Mouse (Mus musculus): Measurements from ENCODE around the gene Chn2. TPM values are rescaled to one million over a fixed set of nuclear protein-coding genes. Genes with fewer than 3 reads are reported as not detected.

Chn2 gene
- polyA plus RNA-seq, 1 experiment from 2014 or later, result 9.4 TPM

DNA sequence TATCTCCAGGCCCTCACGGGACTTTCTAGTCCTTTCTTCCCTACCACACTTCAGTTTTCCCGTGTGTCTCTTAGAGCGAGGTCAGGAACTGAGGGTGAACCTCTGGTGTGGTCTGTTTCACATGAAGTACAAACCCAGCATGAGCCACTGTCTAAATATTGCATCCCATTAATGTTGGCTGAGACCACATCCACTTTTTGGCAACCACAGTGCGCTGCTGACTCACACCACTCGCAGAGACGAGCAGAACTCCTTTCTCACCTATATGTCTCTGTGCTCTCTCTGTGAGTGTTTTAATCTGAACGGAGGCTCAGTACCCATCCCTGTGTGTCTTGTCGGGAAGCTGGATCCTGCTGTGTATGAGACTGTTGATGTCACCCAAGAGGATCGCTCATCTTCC is 76.9 kb downstream of the Chn2 start:
- Histone ChIP-seq H3K9me3 (ENCODE audit: control insufficient read depth, low read length) (no peaks in the 10 kb centered on the region), H3K4me3 (ENCODE audit: low read length) (no peak overlapping the region), H3K27ac (ENCODE audit: low read length) (no peak overlapping the region), H3K27me3 (ENCODE audit: control insufficient read depth, insufficient read depth, low read depth, low read length) (no peaks in the 10 kb centered on the region), H3K4me2 (ENCODE audit: low read depth, low read length) (no peak overlapping the region), H3K4me1 (replicated peaks; ENCODE audit: control insufficient read depth, insufficient read depth, low read length) (peaks cover 6% of the 10 kb centered on the region; the same call in 1 of the 2 replicates), H3K36me3 (ENCODE audit: control insufficient read depth, insufficient read depth, low read length) (no peaks in the 10 kb centered on the region), H3K9ac (ENCODE audit: low read length) (no peak overlapping the region)
- WGBS, result 79% methylated on average over 9 of the region's 9 CpGs
- ATAC-seq (ENCODE audit: low read depth), result no peak

DNA sequence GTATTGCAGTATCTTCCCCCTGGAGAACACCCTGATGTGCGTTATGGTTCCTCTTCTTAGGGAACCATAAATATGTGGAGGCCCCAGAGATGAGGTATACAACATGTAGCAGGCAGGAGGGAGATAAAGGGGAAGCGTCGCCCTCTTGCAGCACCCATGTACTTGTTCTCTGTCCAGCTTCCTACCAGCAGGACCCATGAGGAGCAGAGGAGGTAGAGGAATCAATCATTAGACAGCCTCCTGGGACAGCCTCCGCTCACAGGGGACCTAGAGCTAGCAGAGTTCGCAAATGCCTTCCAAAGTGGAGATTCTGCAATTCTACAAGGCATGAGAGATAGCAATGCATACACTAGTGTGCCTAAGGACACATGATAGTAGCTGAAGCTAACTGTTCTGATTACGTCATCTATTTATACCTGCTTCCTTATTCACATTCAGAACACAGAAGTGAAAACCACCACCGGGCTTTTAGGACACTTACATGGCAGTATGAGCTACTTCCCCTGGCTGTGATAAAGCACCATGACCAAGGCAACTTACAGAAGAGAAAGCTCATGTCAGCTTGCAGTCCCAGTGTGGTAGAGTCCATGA is 77.7 kb downstream of the Chn2 start:
- no peak for ATAC-seq (ENCODE audit: low read depth)
- peaks cover 6% of the 10 kb centered on the region; the same call in 1 of the 2 replicates for H3K4me1 ChIP-seq (replicated peaks; ENCODE audit: control insufficient read depth, insufficient read depth, low read length)
- no peaks in the 10 kb centered on the region; the same call in 1 of the 2 replicates for H3K27me3 ChIP-seq (ENCODE audit: control insufficient read depth, insufficient read depth, low read depth, low read length)
- H3K4me2 ChIP-seq (ENCODE audit: low read depth, low read length), result no peak overlapping the region
- H3K4me3 ChIP-seq (ENCODE audit: low read length), result no peak overlapping the region
- no peak overlapping the region for H3K9ac ChIP-seq (ENCODE audit: low read length)
- WGBS, result 81% methylated on average over 7 of the region's 7 CpGs
- H3K36me3 ChIP-seq (ENCODE audit: control insufficient read depth, insufficient read depth, low read length), result no peaks in the 10 kb centered on the region
- H3K9me3 ChIP-seq (ENCODE audit: control insufficient read depth, low read length), result no peaks in the 10 kb centered on the region
- no peak overlapping the region for H3K27ac ChIP-seq (ENCODE audit: low read length)

DNA sequence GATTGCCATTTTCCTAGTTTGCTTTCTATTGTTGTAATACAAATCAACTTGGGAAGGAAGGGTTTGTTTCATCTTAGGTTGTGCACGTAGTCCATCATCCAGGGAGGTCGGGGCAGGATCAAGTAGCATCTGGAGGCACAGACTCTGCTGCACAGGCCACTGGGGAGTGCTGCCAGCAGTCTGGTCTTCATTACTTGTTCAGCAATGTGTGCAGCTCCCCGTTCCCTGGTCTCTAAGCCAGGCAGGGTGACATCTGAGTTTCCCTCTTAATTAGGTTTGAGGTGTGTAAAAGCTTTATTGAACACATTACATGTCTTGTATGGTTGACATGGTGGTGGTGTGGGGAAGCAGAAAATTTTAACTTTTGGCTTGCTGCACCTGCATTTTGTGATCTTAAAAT is 79.0 kb downstream of the Chn2 start:
- H3K9me3 ChIP-seq (ENCODE audit: control insufficient read depth, low read length), result no peaks in the 10 kb centered on the region
- WGBS, result 90% methylated on average over 3 of the region's 3 CpGs
- ATAC-seq (ENCODE audit: low read depth), result no peak

DNA sequence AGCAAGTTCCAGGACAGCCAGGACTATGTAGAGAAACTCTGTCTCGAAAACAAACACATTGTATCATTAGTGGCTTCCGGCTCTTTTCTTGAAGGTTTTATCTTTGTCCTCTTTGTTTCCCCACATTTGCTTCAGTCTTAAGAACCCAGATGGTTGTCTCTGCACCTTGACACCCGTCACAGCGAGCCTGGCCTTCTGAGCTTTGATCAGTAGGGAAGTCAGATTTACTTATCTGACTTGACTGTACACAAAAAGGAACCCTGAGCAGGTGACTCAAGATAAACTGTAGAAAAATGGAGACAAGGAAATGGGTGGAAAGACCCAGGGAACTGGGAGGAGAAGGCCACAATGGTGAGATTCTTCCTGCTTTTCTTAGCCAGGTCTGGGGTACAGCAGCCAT is 79.5 kb downstream of the Chn2 start:
- Histone ChIP-seq H3K27me3 (ENCODE audit: control insufficient read depth, insufficient read depth, low read depth, low read length) (no peaks in the 10 kb centered on the region; the same call in none of the 2 replicates), H3K27ac (ENCODE audit: low read length) (no peak overlapping the region), H3K36me3 (ENCODE audit: control insufficient read depth, insufficient read depth, low read length) (no peaks in the 10 kb centered on the region), H3K9me3 (ENCODE audit: control insufficient read depth, low read length) (no peaks in the 10 kb centered on the region), H3K4me2 (ENCODE audit: low read depth, low read length) (no peak overlapping the region), H3K9ac (ENCODE audit: low read length) (no peak overlapping the region), H3K4me3 (ENCODE audit: low read length) (no peak overlapping the region), H3K4me1 (replicated peaks; ENCODE audit: control insufficient read depth, insufficient read depth, low read length) (peaks cover 6% of the 10 kb centered on the region; the same call in 1 of the 2 replicates)
- no peak for ATAC-seq (ENCODE audit: low read depth)
- WGBS, result 68% methylated on average over 4 of the region's 4 CpGs

More for the DNA sequence above, 79.0 kb downstream of the Chn2 start:
- no peak overlapping the region for H3K4me2 ChIP-seq (ENCODE audit: low read depth, low read length)
- H3K4me1 ChIP-seq (replicated peaks; ENCODE audit: control insufficient read depth, insufficient read depth, low read length), result peaks cover 6% of the 10 kb centered on the region; the same call in 1 of the 2 replicates
- H3K36me3 ChIP-seq (ENCODE audit: control insufficient read depth, insufficient read depth, low read length), result no peaks in the 10 kb centered on the region
- H3K9ac ChIP-seq (ENCODE audit: low read length), result no peak overlapping the region
- no peaks in the 10 kb centered on the region; the same call in none of the 2 replicates for H3K27me3 ChIP-seq (ENCODE audit: control insufficient read depth, insufficient read depth, low read depth, low read length)
- no peak overlapping the region for H3K27ac ChIP-seq (ENCODE audit: low read length)
- H3K4me3 ChIP-seq (ENCODE audit: low read length), result no peak overlapping the region

DNA sequence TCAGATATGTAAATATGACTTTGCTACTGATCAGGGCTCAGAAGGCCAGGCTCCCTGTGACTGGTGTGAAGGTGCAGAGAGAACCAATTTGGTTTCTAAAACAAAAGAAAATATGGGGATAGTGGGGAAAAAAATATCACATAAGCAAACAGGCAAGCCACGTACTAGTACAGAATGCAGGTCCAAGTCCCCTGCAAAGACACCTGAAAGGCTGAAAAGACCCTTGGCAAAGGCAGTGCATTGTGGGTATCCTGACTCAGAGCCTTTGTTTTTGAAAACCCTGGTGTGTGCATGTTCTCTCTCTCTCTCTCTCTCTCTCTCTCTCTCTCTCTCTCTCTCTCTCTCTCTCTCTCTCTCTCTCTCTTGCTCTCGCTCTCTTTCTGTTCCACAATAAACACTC is 80.1 kb downstream of the Chn2 start:
- H3K4me3 ChIP-seq (ENCODE audit: low read length), result no peak overlapping the region
- no peaks in the 10 kb centered on the region for H3K9me3 ChIP-seq (ENCODE audit: control insufficient read depth, low read length)
- WGBS, result 66% methylated on average over 2 of the region's 2 CpGs
- H3K27me3 ChIP-seq (ENCODE audit: control insufficient read depth, insufficient read depth, low read depth, low read length), result no peaks in the 10 kb centered on the region; the same call in none of the 2 replicates
- no peak for ATAC-seq (ENCODE audit: low read depth)
- no peak overlapping the region for H3K4me2 ChIP-seq (ENCODE audit: low read depth, low read length)
- H3K27ac ChIP-seq (ENCODE audit: low read length), result no peak overlapping the region
- no peak overlapping the region for H3K9ac ChIP-seq (ENCODE audit: low read length)
- H3K4me1 ChIP-seq (replicated peaks; ENCODE audit: control insufficient read depth, insufficient read depth, low read length), result peaks cover 6% of the 10 kb centered on the region; the same call in 1 of the 2 replicates
- no peaks in the 10 kb centered on the region for H3K36me3 ChIP-seq (ENCODE audit: control insufficient read depth, insufficient read depth, low read length)

DNA sequence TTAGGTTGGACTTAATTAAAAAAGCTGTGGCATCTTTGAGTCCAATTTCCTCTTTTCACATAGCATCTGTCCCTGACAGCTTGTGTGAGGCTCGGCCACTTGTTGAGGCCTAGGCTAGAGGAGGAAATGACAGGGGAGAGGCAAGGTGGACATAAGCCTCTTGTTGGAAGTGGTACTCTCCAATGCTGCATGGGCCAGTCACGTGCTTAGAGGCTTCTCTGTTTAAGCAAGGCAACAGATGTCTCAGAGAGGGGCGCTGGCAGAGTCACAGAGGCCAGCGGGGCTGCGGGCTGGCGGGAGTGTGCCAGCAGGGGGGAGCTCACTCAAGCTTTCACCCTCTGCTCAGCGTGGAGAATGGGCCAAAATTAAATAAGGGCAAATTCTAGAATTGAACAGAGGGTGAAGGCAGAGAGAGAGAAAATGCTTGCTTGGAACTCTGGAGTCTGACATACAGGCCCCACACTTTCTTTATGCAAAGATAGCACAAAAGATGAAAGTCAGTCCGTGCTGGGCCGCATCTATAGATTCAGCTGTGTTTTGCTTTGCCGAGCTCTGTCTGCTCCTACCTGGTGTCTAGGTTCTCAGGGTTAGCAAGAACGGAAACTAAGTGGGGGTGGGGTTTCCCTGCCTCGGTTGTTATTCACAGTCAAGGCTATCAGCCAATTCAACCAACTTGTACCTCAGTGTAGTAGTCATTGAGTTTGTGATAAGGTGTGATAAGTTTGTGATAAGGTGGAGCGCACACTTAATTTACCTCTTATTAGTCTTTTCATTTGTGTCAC is 80.7 kb downstream of the Chn2 start:
- Histone ChIP-seq H3K36me3 (ENCODE audit: control insufficient read depth, insufficient read depth, low read length) (no peaks in the 10 kb centered on the region), H3K9ac (ENCODE audit: low read length) (no peak overlapping the region), H3K4me1 (replicated peaks; ENCODE audit: control insufficient read depth, insufficient read depth, low read length) (peaks cover 6% of the 10 kb centered on the region; the same call in 1 of the 2 replicates), H3K27me3 (ENCODE audit: control insufficient read depth, insufficient read depth, low read depth, low read length) (no peaks in the 10 kb centered on the region; the same call in none of the 2 replicates), H3K27ac (ENCODE audit: low read length) (no peak overlapping the region), H3K4me2 (ENCODE audit: low read depth, low read length) (no peak overlapping the region), H3K9me3 (ENCODE audit: control insufficient read depth, low read length) (no peaks in the 10 kb centered on the region), H3K4me3 (ENCODE audit: low read length) (no peak overlapping the region)
- ATAC-seq (ENCODE audit: low read depth), result no peak
- WGBS, result 33% methylated on average over 13 of the region's 13 CpGs

DNA sequence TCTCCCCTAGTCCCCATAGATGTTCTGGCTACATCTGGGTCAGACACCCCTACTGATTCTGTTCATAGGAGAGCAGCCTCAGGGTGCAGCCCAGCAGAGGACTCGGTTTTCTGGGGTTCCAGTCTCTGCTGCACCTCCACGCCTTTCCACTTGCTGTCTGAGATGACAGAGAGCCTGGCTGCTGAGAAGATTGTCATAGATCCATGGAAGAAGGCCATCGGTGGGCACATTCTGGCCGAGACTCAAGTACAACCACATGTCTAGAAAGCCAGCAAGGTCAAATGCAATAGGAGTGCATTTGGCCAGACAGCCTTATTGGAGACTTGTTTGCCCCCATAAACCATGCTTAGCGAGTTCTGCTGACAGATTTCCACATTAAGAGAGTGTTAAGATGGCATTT is 81.5 kb downstream of the Chn2 start:
- Histone ChIP-seq H3K4me3 (ENCODE audit: low read length) (no peak overlapping the region), H3K4me2 (ENCODE audit: low read depth, low read length) (no peak overlapping the region), H3K27ac (ENCODE audit: low read length) (no peak overlapping the region), H3K36me3 (ENCODE audit: control insufficient read depth, insufficient read depth, low read length) (no peaks in the 10 kb centered on the region), H3K4me1 (replicated peaks; ENCODE audit: control insufficient read depth, insufficient read depth, low read length) (peaks cover 6% of the 10 kb centered on the region; the same call in 1 of the 2 replicates), H3K27me3 (ENCODE audit: control insufficient read depth, insufficient read depth, low read depth, low read length) (no peaks in the 10 kb centered on the region; the same call in none of the 2 replicates), H3K9me3 (ENCODE audit: control insufficient read depth, low read length) (no peaks in the 10 kb centered on the region), H3K9ac (ENCODE audit: low read length) (no peak overlapping the region)
- no peak for ATAC-seq (ENCODE audit: low read depth)
- WGBS, result 78% methylated on average over 5 of the region's 5 CpGs

DNA sequence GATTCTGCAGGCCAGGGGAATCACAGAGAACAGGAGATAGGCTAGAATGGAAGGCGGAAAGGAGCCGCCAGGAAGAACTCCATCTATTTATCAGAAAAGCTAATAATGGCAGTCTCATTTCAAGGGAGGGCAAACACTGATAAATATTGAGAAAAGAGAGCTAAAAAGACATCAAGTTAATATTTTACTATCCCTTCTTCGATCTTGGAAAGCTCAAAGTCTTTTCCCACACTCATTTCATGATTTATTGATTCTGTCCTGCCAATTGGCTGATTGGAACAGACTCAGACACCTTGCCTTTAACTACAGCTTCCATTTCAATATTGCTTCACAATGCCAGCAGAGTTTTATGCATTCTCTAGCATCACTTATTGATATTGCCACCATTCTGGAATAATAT is 85.2 kb downstream of the Chn2 start:
- Histone ChIP-seq H3K9me3 (ENCODE audit: control insufficient read depth, low read length) (no peaks in the 10 kb centered on the region), H3K27me3 (ENCODE audit: control insufficient read depth, insufficient read depth, low read depth, low read length) (peaks cover 7% of the 10 kb centered on the region), H3K9ac (ENCODE audit: low read length) (no peak overlapping the region), H3K4me3 (ENCODE audit: low read length) (no peak overlapping the region), H3K4me1 (replicated peaks; ENCODE audit: control insufficient read depth, insufficient read depth, low read length) (peaks cover 6% of the 10 kb centered on the region; the same call in 1 of the 2 replicates), H3K4me2 (ENCODE audit: low read depth, low read length) (no peak overlapping the region), H3K27ac (ENCODE audit: low read length) (no peak overlapping the region), H3K36me3 (ENCODE audit: control insufficient read depth, insufficient read depth, low read length) (no peaks in the 10 kb centered on the region)
- WGBS, result 52% methylated on average over 3 of the region's 3 CpGs
- no peak for ATAC-seq (ENCODE audit: low read depth)

DNA sequence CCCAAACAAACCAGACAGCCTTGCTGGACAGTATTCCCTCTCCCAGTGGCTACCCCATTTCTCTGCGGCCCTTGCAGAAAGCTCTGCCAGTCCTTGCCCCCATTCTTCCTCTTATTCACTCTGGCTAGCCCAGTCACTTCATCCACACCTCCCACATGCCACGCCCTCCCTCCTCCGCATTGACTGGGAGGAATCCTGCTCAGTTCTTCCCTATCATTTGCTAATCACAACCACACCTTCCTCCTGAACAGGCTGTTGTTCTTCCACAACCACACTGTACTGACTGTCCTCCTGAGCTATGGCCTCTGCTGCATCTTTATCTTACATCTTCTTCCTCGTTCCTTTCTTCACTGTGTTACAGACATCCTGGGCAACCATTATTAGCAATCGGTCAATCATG is 86.2 kb downstream of the Chn2 start:
- ATAC-seq (ENCODE audit: low read depth), result no peak
- H3K4me1 ChIP-seq (replicated peaks; ENCODE audit: control insufficient read depth, insufficient read depth, low read length), result no peaks in the 10 kb centered on the region
- H3K4me3 ChIP-seq (ENCODE audit: low read length), result no peak overlapping the region
- no peak overlapping the region for H3K27ac ChIP-seq (ENCODE audit: low read length)
- peaks cover 7% of the 10 kb centered on the region for H3K27me3 ChIP-seq (ENCODE audit: control insufficient read depth, insufficient read depth, low read depth, low read length)
- H3K36me3 ChIP-seq (ENCODE audit: control insufficient read depth, insufficient read depth, low read length), result no peaks in the 10 kb centered on the region
- no peak overlapping the region for H3K9ac ChIP-seq (ENCODE audit: low read length)
- H3K9me3 ChIP-seq (ENCODE audit: control insufficient read depth, low read length), result no peaks in the 10 kb centered on the region
- H3K4me2 ChIP-seq (ENCODE audit: low read depth, low read length), result no peak overlapping the region
- 72% methylated on average over 5 of the region's 5 CpGs for WGBS
